Mouse (Mus musculus): ENCODE data around the gene Fam104a.
A peak's percentile ranks its signal among the peaks of the same experiment; 100 is the strongest.
"Not testable (repeated sequence)": the region's sequence is repeated elsewhere in the genome, so short reads cannot be mapped to it uniquely, and the experiment has no call there.

Fam104a gene

DNA sequence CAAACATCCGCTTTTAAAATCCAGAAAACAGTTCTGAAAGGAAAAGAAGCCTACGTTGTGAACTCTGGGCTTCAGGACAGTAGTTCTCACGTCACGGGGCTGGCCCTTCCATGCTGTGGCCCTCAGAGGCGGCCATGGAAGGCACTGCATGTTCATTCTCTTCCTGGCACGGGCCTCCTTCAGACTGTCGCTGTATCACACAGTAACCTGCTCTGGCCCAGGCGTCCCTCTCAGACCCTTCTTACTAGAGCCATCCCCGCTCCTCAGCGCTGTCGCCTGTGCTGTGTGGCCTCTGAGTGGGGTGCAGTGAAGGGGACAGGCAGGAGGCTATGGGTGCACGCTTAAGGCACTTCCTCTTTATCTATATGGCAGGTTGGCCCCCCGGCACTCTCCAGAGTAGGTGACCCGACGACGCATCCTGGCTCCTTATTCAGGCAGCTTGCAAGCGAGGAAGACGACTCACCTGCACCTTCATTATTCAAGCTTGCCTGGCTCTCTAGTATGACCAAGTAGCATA is 22.1 kb downstream of the Fam104a start:
- no peak for DNase-seq

- DNase-seq: no peak
These were observed 23.0 kb downstream of the Fam104a start for GRCm38 (mm10) chr11:113660940-113661339.

- not testable (repeated sequence) for DNase-seq
These were observed 23.7 kb downstream of the Fam104a start for GRCm38 (mm10) chr11:113660213-113660612.

DNA sequence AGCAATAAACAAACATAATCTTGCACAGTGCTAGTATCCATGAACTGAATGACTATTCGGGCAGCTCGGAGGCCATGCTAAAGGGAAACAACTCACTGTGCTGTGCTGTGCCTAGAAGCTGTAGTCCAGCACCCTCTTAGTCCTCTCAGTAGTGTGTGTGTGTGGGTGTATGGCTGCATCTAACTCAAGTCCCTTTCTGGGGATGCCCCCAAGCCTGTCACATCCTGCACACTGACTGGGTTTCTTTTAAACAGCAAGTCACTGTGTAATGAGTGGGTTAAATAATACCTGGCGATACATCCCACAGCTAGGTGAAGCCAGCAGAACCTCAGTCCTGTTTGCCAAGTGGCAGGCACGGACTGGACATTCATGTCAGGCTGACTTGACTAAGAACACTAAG is 25.2 kb downstream of the Fam104a start:
- DNase-seq: no peak

DNA sequence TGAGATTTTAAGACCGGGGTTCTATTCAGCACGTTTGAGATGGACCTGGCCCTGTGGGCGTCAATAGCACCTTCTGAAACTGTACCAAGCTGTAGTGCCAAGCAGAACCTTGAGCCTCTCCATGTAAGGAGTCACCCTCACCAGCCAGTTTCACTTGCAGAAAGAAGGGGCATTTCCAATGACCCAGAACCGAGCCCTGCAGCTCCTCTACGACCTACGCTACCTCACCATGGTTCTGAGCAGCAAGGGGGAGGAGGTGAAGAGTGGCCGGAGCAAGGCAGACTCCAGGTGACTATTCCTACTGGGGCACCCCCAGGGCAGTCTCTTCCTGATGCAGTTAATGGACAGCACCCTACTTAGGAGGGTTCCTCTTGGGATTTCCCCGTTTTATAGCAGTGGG is 25.6 kb downstream of the Fam104a start:
- DNase-seq: peak; percentile 14 to 37

DNA sequence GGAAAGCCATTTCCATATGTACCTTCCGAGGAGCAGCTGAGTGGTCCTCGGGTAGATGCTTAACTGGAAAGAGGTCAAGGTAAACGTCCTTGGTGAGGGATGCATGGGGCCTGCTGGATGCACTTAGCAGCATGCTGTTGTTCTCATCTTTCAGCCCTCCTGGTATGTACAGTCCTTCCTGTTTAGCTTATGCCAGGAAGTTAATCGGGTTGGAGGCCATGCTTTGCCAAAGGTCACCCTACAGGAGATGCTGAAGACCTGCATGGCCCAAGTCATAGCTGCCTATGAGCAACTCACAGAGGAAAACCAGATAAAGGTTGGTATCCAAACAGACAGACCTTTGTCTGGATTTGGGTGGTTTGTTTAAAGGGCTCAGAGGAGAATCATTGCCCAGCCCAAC is 26.7 kb downstream of the Fam104a start:
- DNase-seq: no peak

- DNase-seq: no peak
These were observed 27.4 kb downstream of the Fam104a start for GRCm38 (mm10) chr11:113656511-113656932.

GRCm38 (mm10) chr11:113654561-113655270 is 29.2 kb downstream of the Fam104a start:
- no peak for DNase-seq

DNA sequence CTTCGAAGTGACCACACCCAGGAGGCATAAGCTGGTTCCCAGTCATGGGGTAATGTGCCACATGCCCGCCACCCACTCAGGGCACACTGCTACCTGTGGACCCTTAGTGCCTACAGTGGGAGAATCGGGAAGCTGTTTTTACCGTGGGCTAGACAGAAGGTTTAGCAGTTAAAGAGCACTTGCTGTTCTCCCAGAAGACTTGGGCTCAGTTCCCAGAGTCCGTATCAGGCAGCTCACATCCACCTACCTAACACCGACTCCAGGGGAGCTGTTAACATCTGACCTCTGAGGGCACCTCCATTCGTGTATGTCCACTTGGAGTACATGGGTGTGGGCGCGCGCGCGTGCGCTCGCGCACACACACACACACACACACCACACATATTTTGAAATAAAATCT is 29.9 kb downstream of the Fam104a start:
- no peak for DNase-seq

DNA sequence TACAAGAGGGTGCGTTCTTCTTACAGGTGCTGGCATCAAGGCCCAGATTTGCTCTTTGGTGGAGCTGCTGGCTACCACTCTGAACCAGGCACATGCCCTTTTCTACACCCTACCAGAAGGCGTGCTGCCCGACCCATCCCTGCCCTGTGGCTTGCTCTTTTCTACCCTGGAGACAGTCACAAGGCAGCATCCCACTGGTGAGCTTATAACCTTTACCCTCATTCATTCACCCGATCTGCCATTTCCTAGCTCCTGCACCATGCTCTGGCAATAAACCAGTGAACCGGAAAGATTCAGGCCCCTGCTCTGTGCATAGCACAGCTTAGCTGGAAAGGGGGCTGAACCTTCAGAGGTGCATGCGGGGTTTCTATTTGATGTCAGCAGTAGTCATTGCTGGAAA is 31.4 kb downstream of the Fam104a start:
- peak; percentile 22 to 29 for DNase-seq

DNA sequence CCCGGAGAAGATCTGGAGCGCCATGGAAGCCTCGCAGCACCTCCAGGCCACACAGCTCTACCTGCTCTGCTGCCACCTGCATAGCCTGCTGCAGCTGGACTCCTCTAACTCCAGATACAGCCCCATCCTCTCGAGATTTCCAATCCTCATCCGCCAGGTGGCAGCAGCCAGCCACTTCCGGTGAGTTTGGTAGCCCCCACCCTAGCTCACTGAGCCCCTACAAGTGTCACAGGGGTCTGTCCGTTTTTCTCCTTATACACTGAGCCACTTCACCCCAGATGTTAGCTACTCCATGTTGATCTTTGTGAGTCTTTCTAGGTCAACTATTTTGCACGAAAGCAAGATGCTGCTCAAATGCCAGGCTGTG is 32.1 kb downstream of the Fam104a start:
- peak; percentile 81 to 83 for DNase-seq

DNA sequence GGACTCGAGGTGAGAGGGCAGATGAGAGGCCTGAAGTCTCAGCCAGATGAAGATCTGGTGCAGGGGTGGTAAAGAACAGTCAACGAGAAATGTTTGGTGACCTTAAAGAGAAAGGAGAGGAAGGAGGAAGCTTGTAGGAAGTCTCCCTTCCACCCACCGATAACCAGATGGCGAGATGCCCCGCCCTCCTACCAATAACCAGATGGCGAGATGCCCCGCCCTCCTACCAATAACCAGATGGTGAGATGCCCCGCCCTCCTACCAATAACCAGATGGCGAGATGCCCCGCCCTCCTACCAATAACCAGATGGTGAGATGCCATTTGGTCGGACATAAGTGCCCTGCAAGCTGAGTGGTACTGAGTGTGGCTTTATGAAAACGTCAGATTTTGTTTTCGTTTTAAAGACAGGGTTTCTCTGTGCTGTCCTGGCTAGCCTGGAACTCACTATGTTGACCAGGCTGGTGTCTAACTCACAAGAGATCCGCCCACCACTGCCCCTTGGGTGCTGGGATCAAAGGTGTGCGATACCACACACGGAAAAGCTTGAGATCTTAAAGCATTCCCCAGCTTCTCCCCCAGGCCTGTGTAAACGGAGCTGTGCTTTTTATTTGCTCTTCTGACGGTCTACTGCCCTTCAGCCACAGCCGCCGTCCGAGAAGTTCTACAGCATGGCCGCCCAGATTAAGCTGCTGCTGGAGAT is 32.6 kb downstream of the Fam104a start:
- DNase-seq: no peak

DNA sequence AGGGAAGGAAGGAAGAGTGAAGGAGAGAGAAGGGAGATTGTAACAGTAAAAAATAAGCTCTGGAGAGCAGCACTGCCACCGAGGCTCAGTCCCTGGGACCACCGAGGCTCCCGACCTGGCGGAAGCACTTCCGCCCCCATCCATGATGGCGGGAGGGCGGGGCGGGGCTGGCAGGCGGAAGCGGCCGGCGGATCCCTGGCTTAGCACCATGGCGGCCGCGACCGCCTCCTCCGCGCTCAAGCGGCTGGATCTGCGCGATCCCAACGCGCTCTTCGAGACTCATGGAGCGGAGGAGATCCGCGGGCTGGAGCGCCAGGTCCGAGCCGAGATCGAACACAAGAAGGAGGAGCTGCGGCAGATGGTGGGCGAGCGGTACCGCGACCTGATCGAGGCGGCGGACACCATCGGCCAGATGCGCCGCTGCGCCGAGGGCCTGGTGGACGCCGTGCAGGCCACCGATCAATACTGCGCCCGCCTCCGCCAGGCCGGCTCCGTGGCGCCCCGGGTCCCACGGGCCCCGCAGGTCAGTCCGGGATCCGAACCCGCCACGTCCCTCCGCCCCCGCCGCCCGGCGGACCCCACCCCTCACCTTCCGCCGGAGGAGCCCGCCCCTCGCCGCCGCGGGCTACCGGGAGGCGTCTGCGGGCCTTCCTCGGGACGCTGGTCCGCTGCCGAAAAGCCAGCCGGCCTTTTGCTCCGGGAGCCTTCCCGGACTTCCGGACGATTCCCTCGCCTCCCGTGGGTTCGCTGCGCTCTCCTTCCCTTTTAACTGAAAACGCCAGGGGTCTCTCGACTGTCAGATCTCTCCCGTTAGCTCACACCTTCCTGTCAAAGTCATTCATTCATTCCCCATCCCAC is 34.4 kb downstream of the Fam104a start, which contains the start of gene Slc39a11:
Gene Slc39a11, minus strand, starts transcription at position 727 of the 858 bp plus-strand sequence.
- DNase-seq: peak; percentile 83 to 90

DNA sequence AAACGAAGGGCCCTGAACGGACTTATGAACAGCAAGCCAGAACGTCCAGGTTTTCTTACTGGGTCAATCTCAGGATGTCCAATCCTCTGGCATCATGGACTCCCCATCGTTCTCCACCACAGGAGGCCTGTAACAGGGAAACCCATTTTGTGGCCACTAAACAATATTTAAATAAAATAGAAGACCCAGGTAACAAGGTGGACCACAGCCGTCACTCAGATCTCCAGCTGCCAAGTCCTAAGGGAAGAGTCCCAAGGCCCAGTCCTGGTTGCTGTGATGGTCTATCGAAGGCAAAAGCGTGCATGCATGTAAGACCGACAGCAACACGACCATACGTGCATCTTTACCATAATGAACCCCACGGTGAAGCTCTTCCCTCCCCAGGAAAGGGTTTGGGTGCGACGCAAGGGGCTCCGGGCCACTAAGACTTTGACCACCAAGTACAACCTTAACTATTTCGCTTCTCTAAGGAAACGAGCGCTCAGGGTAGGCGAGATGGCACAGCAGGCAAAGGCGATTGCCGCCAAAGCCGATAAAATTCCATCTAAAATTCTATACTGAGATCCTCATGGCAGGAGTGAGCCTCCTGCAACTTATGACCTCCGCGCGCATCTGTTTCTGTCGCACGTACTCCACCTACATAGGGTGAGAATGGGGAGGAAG is 35.1 kb downstream of the Fam104a start, which contains the start of gene Cog1:
Gene Cog1, plus strand, starts transcription at position 480 of the 663 bp plus-strand sequence.
- peak; percentile 8 to 22 for DNase-seq

- DNase-seq: peak; percentile 91 to 92
These were observed 35.8 kb downstream of the Fam104a start for GRCm38 (mm10) chr11:113648152-113648551.

- DNase-seq: no peak
These were observed 38.8 kb downstream of the Fam104a start for GRCm38 (mm10) chr11:113645181-113645580.

DNA sequence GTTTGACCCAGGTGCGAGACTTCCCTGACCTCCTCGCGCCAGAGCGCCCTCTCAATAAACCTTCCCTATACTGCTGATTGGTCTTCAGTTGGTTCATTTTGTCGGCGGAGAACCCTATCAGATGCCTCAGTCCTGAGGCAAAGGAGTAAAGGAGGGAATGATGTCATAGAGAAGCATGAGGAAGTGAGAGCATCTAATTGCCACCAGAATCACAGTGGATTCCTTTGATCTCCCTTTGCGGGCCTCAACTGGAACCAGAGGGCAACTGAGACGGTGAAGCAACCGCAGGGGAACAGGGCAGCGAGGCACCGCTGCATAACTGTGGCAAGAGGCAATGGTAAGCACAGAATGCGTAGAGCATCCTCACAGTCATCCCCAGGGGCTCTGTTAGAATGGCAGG is 45.3 kb downstream of the Fam104a start:
- no peak for DNase-seq

DNA sequence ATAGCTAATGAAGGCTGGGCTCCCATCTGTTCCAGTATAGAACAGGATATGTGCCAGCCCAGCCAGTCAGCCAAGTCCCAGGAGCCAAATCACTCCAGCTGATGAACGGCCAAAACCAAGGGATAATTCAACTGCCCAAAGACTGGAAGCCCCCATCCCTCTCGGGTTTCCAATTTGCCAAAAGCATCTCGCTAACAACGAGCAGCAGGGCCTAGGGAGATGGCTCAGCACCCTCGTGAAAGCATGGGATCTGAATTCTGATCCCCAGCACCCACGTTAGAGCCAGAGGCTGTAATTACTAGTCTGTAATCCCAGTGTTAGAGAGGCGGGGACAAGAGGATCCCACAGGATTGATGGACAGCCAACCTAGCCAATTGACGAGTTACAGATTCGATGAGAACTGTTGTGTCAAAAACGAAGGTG is 49.2 kb downstream of the Fam104a start:
- DNase-seq: no peak

GRCm38 (mm10) chr11:113633398-113633797 is 50.6 kb downstream of the Fam104a start:
- DNase-seq: no peak

GRCm38 (mm10) chr11:113632303-113632702 is 51.7 kb downstream of the Fam104a start:
- DNase-seq: no peak

GRCm38 (mm10) chr11:113631862-113632261 is 52.1 kb downstream of the Fam104a start:
- no peak for DNase-seq

DNA sequence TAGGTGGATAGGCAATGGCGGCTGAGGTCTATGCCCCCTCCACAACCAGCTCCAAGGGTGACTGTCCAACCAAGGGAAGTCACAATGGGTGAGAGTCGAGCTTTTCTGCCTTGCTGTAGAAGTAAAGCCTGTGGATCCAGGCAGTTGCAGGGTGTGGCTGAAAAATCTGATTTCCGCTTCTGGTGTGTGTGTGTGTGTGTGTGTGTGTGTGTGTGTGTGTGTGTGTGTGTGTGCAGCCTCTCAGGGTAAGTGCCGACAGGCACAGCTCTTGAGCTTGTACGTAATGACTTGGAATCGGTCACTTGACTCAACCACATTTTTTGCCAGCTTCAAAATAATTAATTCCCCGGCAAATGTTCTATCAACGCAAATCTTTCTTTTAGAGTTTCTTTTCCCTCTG is 52.7 kb downstream of the Fam104a start:
- DNase-seq: no peak

Measured in kidney, postnatal 4 days (tissue).